Mouse (Mus musculus): Measurements from ENCODE around the gene Zfp637. TPM values are rescaled to one million over a fixed set of nuclear protein-coding genes. Genes with fewer than 3 reads are reported as not detected.
A peak's percentile ranks its signal among the peaks of the same experiment; 100 is the strongest.
"Not testable (repeated sequence)": the region's sequence is repeated elsewhere in the genome, so short reads cannot be mapped to it uniquely, and the experiment has no call there.

Zfp637 gene
- polyA plus RNA-seq, 1 experiment from 2014 or later, result 118 TPM

- ATAC-seq (replicated peaks; ENCODE audit: low FRiP score) (no peak), DNase-seq (ENCODE audit: low spot score) (no peak)
- WGBS, result 53% methylated on average over 2 of the region's 2 CpGs
- Histone ChIP-seq H3K4me2 (ENCODE audit: low read depth, low read length, severe bottlenecking) (no peak overlapping the region), H3K4me3 (ENCODE audit: low read depth, low read length) (no peak overlapping the region), H3K4me1 (replicated peaks; ENCODE audit: control insufficient read depth, insufficient read depth, low read length) (no peaks in the 10 kb centered on the region), H3K9me3 (ENCODE audit: control insufficient read depth, low read length) (no peaks in the 10 kb centered on the region), H3K27me3 (ENCODE audit: control insufficient read depth, insufficient read depth, low read length) (no peaks in the 10 kb centered on the region), H3K36me3 (ENCODE audit: control insufficient read depth, insufficient read depth, low read length) (peaks cover 8% of the 10 kb centered on the region; the same call in 1 of the 2 replicates), H3K9ac (ENCODE audit: low read length) (no peak overlapping the region), H3K27ac (ENCODE audit: low read depth, low read length) (no peak overlapping the region)
These were observed 10.8 kb downstream of the Zfp637 start for GRCm38 (mm10) chr6:117851747-117852146.

GRCm38 (mm10) chr6:117857990-117858389 is 17.0 kb downstream of the Zfp637 start:
- 95% methylated on average over 1 of the region's 1 CpGs for WGBS
- H3K9me3 ChIP-seq (ENCODE audit: control insufficient read depth, low read length), result no peaks in the 10 kb centered on the region

GRCm38 (mm10) chr6:117861848-117862247 is 20.9 kb downstream of the Zfp637 start, which contains the start of gene Zfp239:
TSS of gene Zfp239 (plus strand) at chr6:117862100.
- 68% methylated on average over 6 of the region's 6 CpGs for WGBS
- no peaks in the 10 kb centered on the region for H3K36me3 ChIP-seq (ENCODE audit: control insufficient read depth, insufficient read depth, low read length)
- no peak within 1 kb of the TSS for H3K27ac ChIP-seq (ENCODE audit: low read depth, low read length)
- H3K4me1 ChIP-seq (replicated peaks; ENCODE audit: control insufficient read depth, insufficient read depth, low read length), result peaks cover 3% of the 10 kb centered on the region
- H3K4me3 ChIP-seq (ENCODE audit: low read depth, low read length), result peak within 1 kb of the TSS; percentile 74
- ATAC-seq (replicated peaks; ENCODE audit: low FRiP score) (no peak), DNase-seq (ENCODE audit: low spot score) (no peak)
- H3K9me3 ChIP-seq (ENCODE audit: control insufficient read depth, low read length), result no peaks in the 10 kb centered on the region
- H3K9ac ChIP-seq (ENCODE audit: low read length), result peak within 1 kb of the TSS; percentile 84
- H3K4me2 ChIP-seq (ENCODE audit: low read depth, low read length, severe bottlenecking), result peak within 1 kb of the TSS; percentile 90
- no peaks in the 10 kb centered on the region for H3K27me3 ChIP-seq (ENCODE audit: control insufficient read depth, insufficient read depth, low read length)

More at GRCm38 (mm10) chr6:117857990-117858389, 17.0 kb downstream of the Zfp637 start:
- H3K9ac ChIP-seq (ENCODE audit: low read length), result no peak overlapping the region
- H3K27ac ChIP-seq (ENCODE audit: low read depth, low read length), result no peak overlapping the region
- no peaks in the 10 kb centered on the region for H3K27me3 ChIP-seq (ENCODE audit: control insufficient read depth, insufficient read depth, low read length)
- no peak overlapping the region for H3K4me3 ChIP-seq (ENCODE audit: low read depth, low read length)
- DNase-seq (ENCODE audit: low spot score) (no peak), ATAC-seq (replicated peaks; ENCODE audit: low FRiP score) (no peak)
- no peaks in the 10 kb centered on the region for H3K4me1 ChIP-seq (replicated peaks; ENCODE audit: control insufficient read depth, insufficient read depth, low read length)
- H3K36me3 ChIP-seq (ENCODE audit: control insufficient read depth, insufficient read depth, low read length), result no peaks in the 10 kb centered on the region
- H3K4me2 ChIP-seq (ENCODE audit: low read depth, low read length, severe bottlenecking), result no peak overlapping the region

GRCm38 (mm10) chr6:117862465-117862864 is 21.5 kb downstream of the Zfp637 start:
- no peak for DNase-seq (ENCODE audit: low spot score)
- Histone ChIP-seq H3K4me1 (replicated peaks; ENCODE audit: control insufficient read depth, insufficient read depth, low read length) (peaks cover 3% of the 10 kb centered on the region), H3K27me3 (ENCODE audit: control insufficient read depth, insufficient read depth, low read length) (no peaks in the 10 kb centered on the region), H3K9ac (ENCODE audit: low read length) (no peak overlapping the region), H3K27ac (ENCODE audit: low read depth, low read length) (no peak overlapping the region), H3K4me2 (ENCODE audit: low read depth, low read length, severe bottlenecking) (no peak overlapping the region; the same call in 1 of the 2 replicates), H3K36me3 (ENCODE audit: control insufficient read depth, insufficient read depth, low read length) (no peaks in the 10 kb centered on the region), H3K9me3 (ENCODE audit: control insufficient read depth, low read length) (no peaks in the 10 kb centered on the region), H3K4me3 (ENCODE audit: low read depth, low read length) (peak overlapping the region; percentile 74; the same call in 1 of the 2 replicates)
- ATAC-seq (replicated peaks; ENCODE audit: low FRiP score), result 0 out of 2 replicates have a peak, but pooled peaks have one; percentile 10
- WGBS, result 78% methylated on average over 8 of the region's 8 CpGs

GRCm38 (mm10) chr6:117862899-117863620 is 22.1 kb downstream of the Zfp637 start:
- Histone ChIP-seq H3K27me3 (ENCODE audit: control insufficient read depth, insufficient read depth, low read length) (no peaks in the 10 kb centered on the region), H3K9ac (ENCODE audit: low read length) (peak overlapping the region; percentile 84), H3K4me1 (replicated peaks; ENCODE audit: control insufficient read depth, insufficient read depth, low read length) (peaks cover 3% of the 10 kb centered on the region), H3K4me2 (ENCODE audit: low read depth, low read length, severe bottlenecking) (peak overlapping the region; percentile 90), H3K27ac (ENCODE audit: low read depth, low read length) (no peak overlapping the region), H3K36me3 (ENCODE audit: control insufficient read depth, insufficient read depth, low read length) (no peaks in the 10 kb centered on the region), H3K4me3 (ENCODE audit: low read depth, low read length) (peak overlapping the region; percentile 74), H3K9me3 (ENCODE audit: control insufficient read depth, low read length) (no peaks in the 10 kb centered on the region)
- ATAC-seq (replicated peaks; ENCODE audit: low FRiP score) (peak; percentile 88), DNase-seq (ENCODE audit: low spot score) (peak; percentile 72)
- 4% methylated on average over 26 of the region's 26 CpGs for WGBS

- DNase-seq (ENCODE audit: low spot score) (no peak), ATAC-seq (replicated peaks; ENCODE audit: low FRiP score) (no peak)
- Histone ChIP-seq H3K4me1 (replicated peaks; ENCODE audit: control insufficient read depth, insufficient read depth, low read length) (peaks cover 3% of the 10 kb centered on the region), H3K9me3 (ENCODE audit: control insufficient read depth, low read length) (no peaks in the 10 kb centered on the region), H3K27me3 (ENCODE audit: control insufficient read depth, insufficient read depth, low read length) (no peaks in the 10 kb centered on the region), H3K9ac (ENCODE audit: low read length) (no peak overlapping the region; the same call in 1 of the 2 replicates), H3K27ac (ENCODE audit: low read depth, low read length) (no peak overlapping the region), H3K4me2 (ENCODE audit: low read depth, low read length, severe bottlenecking) (peak overlapping the region; percentile 90), H3K36me3 (ENCODE audit: control insufficient read depth, insufficient read depth, low read length) (no peaks in the 10 kb centered on the region), H3K4me3 (ENCODE audit: low read depth, low read length) (peak overlapping the region; percentile 74; the same call in 1 of the 2 replicates)
- WGBS, result 94% methylated on average over 8 of the region's 8 CpGs
These were observed 22.8 kb downstream of the Zfp637 start for GRCm38 (mm10) chr6:117863751-117864150.

- H3K4me2 ChIP-seq (ENCODE audit: low read depth, low read length, severe bottlenecking), result no peak overlapping the region
- no peak overlapping the region for H3K4me3 ChIP-seq (ENCODE audit: low read depth, low read length)
- DNase-seq (ENCODE audit: low spot score) (no peak), ATAC-seq (replicated peaks; ENCODE audit: low FRiP score) (no peak)
- WGBS, result 93% methylated on average over 8 of the region's 8 CpGs
- no peaks in the 10 kb centered on the region for H3K36me3 ChIP-seq (ENCODE audit: control insufficient read depth, insufficient read depth, low read length)
- peaks cover 3% of the 10 kb centered on the region for H3K4me1 ChIP-seq (replicated peaks; ENCODE audit: control insufficient read depth, insufficient read depth, low read length)
- H3K9me3 ChIP-seq (ENCODE audit: control insufficient read depth, low read length), result no peaks in the 10 kb centered on the region
- H3K9ac ChIP-seq (ENCODE audit: low read length), result no peak overlapping the region
- no peaks in the 10 kb centered on the region for H3K27me3 ChIP-seq (ENCODE audit: control insufficient read depth, insufficient read depth, low read length)
- no peak overlapping the region for H3K27ac ChIP-seq (ENCODE audit: low read depth, low read length)
These were observed 27.2 kb downstream of the Zfp637 start for GRCm38 (mm10) chr6:117868187-117868586.

- Histone ChIP-seq H3K27ac (ENCODE audit: low read depth, low read length) (no peak overlapping the region), H3K36me3 (ENCODE audit: control insufficient read depth, insufficient read depth, low read length) (no peaks in the 10 kb centered on the region), H3K4me3 (ENCODE audit: low read depth, low read length) (no peak overlapping the region), H3K9ac (ENCODE audit: low read length) (no peak overlapping the region), H3K9me3 (ENCODE audit: control insufficient read depth, low read length) (no peaks in the 10 kb centered on the region), H3K4me1 (replicated peaks; ENCODE audit: control insufficient read depth, insufficient read depth, low read length) (no peaks in the 10 kb centered on the region), H3K4me2 (ENCODE audit: low read depth, low read length, severe bottlenecking) (no peak overlapping the region), H3K27me3 (ENCODE audit: control insufficient read depth, insufficient read depth, low read length) (no peaks in the 10 kb centered on the region)
- WGBS, result 82% methylated on average over 14 of the region's 14 CpGs
- DNase-seq (ENCODE audit: low spot score) (no peak), ATAC-seq (replicated peaks; ENCODE audit: low FRiP score) (no peak)
These were observed 30.1 kb downstream of the Zfp637 start for GRCm38 (mm10) chr6:117871034-117871433.

GRCm38 (mm10) chr6:117873450-117873849 is 32.5 kb downstream of the Zfp637 start:
- not testable (repeated sequence) for H3K9me3 ChIP-seq (ENCODE audit: control insufficient read depth, low read length); H3K36me3 ChIP-seq (ENCODE audit: control insufficient read depth, insufficient read depth, low read length); H3K4me1 ChIP-seq (replicated peaks; ENCODE audit: control insufficient read depth, insufficient read depth, low read length); H3K4me3 ChIP-seq (ENCODE audit: low read depth, low read length); H3K9ac ChIP-seq (ENCODE audit: low read length); ATAC-seq (replicated peaks; ENCODE audit: low FRiP score); H3K4me2 ChIP-seq (ENCODE audit: low read depth, low read length, severe bottlenecking); H3K27me3 ChIP-seq (ENCODE audit: control insufficient read depth, insufficient read depth, low read length); H3K27ac ChIP-seq (ENCODE audit: low read depth, low read length); DNase-seq (ENCODE audit: low spot score)
- WGBS, result 92% methylated on average over 7 of the region's 7 CpGs
